Mouse (Mus musculus) forelimb bud, embryonic 11.5 days (tissue): ENCODE results near the gene Tmem191c.
A peak's percentile ranks its signal among the peaks of the same experiment; 100 is the strongest.
"Not testable (repeated sequence)": the region's sequence is repeated elsewhere in the genome, so short reads cannot be mapped to it uniquely, and the experiment has no call there.

Experiments
- DNase-seq: peaks from one replicate; pipeline ENCODE4 v3.0.0-alpha.2; 2012; ENCODE audit warnings: low read depth, low spot score

The Tmem191c gene

DNA sequence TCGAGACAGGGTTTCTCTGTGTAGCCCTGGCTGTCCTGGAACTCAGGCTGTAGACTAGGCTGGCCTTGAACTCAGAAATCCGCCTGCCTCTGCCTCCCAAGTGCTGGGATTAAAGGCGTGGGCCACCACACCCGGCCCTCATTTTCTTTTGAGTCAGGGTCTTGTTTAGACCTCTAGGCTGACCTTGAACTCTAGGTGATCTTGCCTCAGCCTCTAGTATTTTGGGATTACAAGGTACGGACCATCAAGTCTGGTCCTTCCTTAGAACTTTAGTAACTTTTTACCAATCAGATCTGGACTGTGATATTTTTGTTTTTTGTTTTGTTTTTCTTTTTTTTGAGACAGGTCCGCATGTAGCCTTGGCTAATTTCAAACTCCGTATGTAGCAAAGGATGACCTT is at the start of gene Tmem191c:
Gene Tmem191c (plus strand): TSS at position 357 of the 400 bp plus-strand sequence.
- no peak for DNase-seq

DNA sequence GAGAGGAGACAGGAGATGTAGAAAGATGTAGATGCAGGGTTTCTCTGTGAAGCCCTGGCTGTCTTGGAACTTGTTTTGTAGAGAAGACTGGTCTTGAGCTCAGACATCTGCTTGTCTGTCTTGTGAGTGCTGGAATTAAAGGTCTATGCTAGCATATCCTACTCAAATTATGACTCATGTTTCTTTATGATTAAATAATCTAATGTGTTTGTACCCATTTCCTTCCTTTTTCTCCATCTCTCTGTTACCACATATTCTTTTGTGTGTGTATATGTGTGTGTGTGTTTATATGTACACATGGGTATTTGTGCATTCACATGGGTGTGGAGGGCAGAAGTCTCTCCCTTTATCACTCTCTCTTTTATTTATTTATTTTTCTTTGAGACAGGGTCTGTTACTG is 49.4 kb upstream of the Tmem191c start:
- no peak for DNase-seq

DNA sequence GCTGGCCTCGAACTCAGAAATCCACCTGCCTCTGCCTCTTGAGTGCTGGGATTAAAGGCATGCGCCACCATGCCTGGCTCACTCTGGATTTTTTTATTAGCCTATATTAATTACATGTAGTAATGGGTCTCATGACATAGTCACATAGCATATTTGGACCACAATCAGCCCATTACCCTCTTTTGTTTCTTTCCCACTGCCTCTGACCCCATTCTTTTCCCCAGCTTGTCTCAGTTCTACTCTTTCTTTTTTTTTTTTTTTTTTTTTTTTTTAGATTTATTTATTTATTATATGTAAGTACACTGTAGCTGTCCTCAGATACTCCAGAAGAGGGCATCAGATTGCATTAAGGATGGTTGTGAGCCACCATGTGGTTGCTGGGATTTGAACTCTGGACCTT is 44.4 kb upstream of the Tmem191c start:
- not testable (repeated sequence) for DNase-seq

DNA sequence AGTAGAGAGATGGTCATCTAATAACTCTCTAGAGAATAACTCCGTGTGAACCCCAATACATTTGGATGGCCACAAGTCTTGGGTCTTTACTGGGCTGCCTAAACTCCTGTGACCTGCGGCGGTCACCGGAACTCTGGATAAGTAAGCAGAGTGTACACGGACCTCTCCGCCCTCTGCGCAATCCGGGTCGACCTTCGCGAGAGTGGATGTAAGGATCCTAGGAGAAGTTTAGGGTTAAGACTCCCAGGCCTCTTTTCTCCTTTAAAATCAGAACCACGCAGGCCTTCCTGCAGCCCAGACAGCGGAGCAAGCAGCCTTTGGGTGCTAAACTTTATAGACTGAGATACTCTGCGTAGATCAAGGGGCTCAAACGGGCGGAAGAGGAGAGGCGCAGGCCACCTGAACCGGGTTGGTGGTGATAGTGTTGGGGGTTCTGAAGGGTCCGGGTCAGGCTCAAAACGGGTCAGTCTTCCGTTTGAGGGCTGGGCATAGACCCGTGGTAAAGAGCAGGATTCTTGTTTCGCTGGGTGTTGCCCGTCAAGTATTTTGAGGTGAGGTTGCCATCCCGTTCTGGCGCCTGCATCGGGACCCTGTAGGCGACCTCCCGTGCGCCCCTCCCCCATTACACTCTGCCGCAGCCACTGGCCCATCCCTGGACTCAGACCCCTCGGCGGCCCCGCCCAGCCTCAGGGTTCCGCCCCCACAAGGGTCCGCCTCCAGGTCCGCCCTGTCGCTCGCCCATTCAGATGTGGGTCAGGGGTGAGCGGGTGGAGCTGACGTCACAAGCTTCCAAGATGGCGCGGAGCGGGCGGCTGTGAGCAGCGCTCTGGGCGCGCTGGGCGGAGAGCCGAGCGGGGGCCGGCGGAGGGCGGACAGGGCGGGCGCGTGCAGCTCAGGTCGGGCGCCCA is 42.8 kb upstream of the Tmem191c start, which contains the start of gene Hic2:
Gene Hic2 (plus strand): TSS at position 779 of the 908 bp plus-strand sequence.
- peak; percentile 96 for DNase-seq

DNA sequence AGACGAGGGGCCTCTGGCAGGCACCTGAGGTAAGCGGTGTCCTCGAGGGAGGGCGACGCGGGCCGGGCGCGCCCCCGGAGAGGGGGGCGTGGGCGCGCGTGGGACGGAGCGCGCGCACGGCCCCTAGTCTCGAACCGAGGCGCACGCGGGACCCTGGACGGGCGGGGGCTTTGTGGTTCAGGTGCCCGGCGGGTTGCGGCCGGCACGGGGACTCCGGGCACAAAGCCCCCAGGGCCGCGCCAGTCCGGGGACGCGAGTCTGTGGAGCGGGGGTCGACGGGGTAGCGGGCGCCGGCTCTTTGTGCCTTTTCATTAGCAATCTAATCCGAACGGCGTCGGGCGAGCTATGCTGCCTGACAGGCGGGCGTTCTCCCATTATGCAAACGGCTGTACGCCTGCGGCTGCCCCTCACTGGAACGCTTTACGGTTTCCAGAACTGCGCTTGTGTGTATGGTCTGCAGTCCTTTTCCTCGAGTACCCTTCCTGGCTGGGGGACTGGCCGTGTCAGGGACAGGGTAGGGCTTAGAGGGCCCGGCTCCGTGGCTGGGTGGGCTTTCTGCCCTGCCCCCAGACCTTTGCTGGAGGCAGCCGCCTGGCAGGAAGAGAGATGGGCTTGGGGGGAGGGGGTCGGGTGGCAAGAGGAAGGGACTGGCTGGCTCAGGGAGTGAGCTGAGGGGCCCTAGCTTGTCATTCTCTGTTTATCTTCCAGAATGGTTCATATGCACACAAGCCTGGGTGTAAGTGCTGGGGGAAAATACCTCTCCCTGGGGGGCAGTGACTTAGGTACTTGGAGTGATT is 42.0 kb upstream of the Tmem191c start:
- peak; percentile 59 for DNase-seq

DNA sequence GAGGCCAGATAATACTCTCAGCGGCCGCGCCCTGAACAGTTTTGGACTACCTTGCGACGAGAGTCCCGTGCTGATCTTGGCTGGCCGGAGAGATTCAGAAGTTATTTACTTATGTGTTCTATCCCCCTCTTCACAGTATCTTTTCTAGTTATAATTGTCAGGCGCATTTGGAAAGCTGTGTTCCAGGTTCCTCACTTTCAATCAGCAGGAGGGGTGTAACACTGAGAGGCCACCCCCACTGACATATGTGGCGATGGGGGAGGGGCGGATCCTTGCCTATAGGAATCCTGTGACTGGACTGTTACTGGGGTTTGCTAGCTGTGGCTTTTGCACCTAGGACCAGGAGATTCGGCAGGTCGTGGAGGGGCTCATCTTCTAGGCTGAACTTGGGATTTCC is 41.4 kb upstream of the Tmem191c start:
- DNase-seq = peak; percentile 46

DNA sequence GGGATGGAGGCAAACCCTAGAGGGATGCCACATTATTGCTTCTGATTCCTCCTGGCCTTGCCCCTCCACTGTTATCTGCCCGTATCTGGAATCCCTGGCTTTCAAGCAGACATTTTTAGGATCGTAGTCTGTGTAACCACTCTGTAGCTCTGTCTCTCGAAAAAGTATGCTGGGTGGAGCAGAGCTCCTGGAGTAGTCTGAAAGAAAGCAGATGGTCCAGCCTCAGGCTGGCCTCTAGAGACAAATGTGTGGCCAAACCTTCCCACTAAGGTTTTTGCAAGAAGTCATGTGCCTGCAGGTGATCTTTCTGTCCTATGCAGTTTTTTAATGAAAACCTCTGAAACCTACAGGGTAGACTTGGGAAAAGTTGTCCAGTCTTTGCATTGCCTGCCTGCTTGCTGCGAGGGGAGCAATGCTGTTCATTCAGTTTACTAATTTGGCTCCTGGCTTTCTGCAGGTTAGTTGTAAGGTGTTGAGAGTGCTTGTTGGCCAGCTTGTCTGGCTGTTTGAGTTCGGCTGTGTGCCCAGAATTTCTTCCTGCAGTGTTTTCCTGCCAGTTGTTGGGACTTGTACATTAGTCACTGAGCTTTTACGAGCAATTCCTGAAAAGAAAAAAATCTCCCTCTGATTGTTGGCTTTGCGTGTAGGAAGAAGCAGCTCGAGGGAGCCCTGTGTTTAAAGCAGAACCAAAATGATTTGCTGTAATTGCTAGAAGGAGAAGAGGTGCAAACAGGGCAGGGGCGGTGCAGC is 40.8 kb upstream of the Tmem191c start:
- no peak for DNase-seq

DNA sequence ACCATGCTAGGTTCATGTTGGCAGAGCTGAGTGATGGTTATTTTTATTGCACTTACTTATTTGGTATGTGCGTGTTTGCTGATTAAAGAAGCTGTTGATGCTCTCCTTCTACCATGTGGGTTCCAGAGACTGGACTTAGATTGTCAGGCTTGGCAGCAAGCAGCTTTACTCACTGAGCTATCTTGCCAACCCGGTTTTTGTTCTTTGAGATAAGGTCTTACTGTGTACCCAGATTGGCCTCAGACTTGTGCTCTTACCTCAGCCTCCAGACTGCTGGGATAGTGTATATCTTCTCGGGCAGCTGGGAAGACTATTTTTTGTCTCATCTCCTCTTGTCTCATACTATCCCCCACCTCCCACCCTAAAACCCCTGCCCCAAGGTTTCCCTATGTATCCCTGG is 38.2 kb upstream of the Tmem191c start:
- no peak for DNase-seq

DNA sequence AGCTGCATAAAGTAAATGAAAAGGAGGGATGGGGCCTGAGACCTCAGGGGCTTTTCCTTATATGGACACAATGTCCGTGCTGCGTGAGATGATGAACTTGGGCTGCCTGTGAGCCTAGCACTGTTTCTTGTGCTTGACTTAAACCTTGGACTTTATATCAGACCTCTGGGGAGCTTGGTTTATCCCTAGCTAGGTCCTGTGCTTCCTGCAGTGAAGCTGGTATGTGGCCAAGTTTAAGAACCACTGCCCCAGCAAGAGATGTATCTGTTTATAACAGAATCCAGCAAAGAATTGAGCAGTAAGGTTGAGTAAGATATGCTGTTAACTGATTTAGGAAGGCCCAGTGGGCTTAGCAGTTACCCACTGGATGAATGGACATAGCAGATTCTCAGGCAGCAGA is 36.5 kb upstream of the Tmem191c start:
- no peak for DNase-seq

DNA sequence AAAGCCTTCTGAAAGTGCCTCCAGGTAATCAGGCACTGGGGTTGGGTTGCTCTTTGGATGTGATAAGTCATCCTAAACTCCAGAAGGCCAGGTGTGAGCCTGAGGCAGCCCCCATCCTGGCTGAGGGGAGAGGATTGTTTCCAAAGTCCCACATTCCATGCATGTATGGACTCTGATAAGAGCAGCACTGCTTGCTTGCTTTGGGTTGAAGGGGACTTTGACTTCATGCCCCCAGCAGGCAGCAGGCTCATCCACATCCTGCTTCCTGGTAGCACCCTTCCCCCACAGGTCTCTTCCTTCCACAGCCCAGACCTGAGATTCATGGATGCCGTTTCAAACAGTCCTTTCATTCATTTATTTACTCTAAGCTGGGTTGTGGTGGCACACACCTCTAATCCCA is 32.1 kb upstream of the Tmem191c start:
- no peak for DNase-seq

DNA sequence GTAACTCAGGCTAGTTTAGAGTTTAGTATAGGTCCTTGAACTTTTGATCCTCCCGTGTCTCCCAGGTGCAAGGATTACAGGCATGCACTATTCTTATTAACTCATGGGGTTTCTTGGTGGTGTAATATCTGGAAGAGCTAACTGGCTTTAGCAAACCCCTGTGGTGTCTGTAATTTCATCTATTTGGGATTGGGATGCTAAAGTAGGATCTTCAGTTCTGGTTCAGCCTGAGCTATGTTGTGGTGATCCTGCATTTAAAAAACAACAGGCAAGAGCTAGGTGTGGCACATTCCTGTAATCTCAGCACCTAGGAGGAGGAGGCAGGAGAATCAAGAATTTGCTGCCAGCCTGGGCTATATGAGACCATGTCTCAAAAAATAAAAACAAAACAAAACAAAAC is 30.9 kb upstream of the Tmem191c start:
- no peak for DNase-seq

DNA sequence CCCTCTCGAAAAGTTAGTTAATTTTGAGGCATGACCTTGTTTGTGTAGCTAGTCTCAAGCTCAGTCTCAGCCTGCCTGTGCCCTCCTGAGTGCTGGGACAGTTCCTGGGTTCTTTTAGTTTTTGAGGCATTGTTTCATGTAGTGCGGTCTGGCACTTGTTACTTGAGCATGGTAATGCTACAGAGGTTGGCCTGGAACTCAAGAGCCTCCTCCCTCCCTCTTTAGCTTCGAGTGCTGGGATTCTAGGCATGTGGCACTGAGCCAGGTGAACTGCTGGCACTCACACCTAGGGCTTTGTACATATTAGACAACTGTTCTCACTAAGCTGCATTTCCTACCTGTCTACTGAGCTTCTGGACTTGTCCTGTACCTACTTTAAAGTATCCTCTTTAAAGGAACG is 28.1 kb upstream of the Tmem191c start:
- DNase-seq = no peak

DNA sequence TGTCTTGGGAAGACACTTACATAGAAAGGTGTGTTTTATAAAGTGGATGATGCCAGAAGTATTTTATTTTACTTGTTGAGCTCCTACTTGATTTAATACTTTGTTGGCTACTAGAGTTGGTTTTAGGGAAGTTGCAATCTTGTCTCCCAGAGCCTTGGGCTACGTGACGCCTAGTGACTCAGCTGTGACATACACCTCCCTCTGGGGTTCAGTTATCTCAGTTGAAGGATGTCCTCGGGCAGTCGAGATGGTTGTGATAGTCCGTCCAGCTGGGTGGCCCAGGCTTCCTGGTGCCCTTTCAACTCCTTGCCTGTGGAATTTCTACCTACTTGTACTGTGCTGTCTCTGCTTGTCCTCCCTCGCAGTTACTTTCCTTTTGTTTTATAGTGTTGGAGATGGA is 26.7 kb upstream of the Tmem191c start:
- DNase-seq = no peak

DNA sequence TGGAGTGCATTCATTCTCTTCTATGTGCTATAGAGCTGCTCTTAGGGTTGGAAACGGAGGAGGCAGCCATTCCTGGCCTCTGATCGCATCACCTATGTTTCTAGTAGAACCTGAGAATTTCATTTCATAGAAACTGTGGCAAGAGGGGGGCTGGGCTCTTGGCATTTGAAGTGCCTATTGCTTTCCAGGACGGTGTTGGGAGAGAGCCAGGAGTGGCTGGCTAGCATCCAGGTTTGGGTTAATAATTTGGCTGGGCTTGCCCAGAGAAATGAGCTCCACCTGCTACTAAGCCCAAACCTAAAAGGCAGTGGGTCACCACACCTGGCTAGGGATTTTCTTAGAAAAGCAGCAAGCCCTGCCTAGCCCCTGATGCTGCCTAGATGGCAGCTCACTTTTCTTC is 24.3 kb upstream of the Tmem191c start:
- no peak for DNase-seq

DNA sequence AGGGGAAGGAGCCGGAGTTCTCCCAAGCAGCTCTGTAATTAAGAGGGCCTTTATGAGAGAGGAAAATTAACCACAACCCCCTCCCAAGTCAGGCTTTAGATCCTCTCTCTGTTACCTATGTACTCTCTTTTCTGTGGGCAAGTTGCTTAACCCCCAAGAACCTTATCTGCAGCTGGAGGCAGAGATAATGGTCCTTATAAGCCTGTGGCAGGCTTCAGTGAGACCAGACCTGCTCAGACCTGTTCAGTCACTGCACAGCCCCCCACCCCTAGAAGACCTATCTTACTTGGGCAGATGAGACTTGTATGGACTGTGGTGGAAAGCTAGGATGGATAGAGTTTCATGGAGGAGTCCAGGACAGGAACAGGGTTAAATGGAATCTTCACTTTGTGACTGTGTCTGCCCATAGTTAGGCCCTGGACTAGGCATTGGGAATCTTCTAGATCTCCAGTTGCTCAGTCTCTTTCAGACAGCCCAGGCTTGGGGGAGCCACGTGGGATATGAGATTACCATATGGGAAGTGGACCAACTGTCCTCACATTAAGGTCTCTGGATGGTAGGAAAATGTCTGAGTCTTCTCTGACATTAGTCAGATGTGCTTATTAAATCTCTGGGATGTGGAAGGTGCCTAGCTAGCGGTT is 23.7 kb upstream of the Tmem191c start:
- no peak for DNase-seq

DNA sequence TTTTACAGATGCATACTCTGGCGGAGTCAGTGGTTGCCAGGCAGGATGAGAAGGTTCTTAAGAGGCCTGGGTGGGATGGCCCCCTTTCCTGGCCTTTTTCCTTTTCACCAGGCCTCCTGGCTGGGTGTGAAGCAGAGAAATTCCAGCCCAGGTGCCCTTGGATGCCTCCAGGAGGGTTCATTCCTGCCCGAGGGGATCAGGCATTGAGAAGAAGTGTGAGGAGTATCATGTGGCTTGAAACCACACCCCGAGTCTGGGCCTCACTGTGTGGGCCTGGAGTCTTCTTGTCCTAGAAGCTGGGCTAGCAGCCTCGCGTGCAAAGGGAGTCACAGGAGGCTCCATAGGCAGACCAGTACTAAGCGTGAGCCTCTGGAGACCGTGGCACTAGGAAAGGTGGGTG is 23.0 kb upstream of the Tmem191c start:
- no peak for DNase-seq

DNA sequence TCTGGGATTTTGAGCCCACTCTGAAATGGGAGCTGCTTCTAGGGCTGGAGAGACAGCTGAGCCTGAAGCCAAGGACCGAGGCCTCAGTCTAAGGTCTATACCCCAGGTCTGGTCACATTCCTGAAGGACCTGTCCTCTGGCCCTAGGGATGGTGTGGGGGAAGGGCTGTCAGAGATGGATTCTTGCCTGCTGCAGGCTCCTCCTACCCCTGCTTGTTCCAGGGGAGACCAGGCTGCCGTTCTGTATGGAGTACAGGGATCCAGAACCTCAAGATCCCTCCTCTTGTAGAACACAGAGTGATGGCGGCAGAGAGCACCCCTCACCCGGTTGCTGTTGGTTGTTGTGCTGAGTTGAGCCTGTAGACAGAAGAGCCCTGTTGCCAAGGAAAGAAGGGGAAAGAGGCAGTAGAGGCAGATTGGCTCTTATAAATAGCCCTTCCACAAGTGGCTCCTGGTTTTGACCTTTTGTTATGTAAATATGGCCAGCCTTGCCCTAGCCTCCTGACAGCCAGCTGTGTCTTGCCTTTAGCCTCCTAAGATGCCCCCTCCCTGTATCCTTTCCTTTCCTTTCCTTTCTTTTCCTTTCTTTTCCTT is 21.8 kb upstream of the Tmem191c start:
- no peak for DNase-seq

DNA sequence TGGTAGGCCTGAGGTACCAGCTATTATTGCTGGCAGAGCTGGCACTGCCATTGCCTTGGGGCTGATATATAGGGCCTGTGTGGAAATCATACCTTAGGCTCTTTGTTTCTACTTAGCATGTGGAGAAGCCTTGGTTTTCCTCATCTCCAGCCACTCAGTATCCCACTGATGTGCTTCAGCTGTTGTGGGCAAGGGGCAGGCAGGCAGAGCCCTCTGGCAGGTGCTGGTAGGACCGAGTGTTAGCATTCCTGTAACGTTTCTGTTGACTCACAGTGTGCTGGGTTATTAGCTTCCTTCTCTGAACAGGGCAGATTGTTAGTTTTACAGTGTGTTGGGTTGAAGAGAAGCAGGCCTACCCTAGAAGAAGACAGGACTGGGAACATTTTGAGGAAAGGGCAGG is 20.6 kb upstream of the Tmem191c start:
- DNase-seq = no peak

DNA sequence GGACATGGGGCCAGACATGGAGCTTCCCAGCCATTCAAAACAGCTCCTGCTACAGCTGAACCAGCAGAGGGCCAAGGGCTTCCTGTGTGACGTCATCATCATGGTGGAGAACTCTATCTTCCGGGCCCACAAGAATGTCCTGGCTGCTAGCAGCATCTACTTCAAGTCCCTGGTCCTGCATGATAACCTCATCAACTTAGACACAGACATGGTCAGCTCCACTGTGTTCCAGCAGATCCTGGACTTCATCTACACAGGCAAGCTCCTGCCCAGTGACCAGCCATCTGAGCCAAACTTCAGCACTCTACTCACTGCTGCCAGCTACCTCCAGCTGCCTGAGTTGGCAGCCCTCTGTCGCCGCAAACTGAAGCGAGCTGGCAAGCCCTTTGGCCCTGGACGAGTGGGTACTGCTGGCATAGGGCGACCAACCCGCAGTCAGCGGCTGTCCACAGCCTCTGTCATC is 18.5 kb upstream of the Tmem191c start:
- no peak for DNase-seq

DNA sequence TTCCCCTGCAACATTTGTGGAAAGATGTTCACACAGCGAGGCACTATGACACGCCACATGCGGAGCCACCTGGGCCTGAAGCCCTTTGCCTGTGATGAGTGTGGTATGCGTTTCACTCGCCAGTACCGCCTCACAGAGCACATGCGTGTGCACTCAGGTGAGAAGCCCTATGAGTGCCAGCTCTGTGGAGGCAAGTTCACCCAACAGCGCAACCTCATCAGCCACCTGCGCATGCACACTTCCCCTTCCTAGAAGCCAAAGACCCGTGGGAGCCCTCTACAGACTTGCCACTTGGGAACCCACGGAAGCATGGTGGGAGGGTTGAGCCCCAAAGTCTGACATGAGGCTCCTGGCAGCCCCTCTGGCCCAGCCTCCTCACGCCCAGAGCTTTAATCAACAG is 17.0 kb upstream of the Tmem191c start:
- no peak for DNase-seq

DNA sequence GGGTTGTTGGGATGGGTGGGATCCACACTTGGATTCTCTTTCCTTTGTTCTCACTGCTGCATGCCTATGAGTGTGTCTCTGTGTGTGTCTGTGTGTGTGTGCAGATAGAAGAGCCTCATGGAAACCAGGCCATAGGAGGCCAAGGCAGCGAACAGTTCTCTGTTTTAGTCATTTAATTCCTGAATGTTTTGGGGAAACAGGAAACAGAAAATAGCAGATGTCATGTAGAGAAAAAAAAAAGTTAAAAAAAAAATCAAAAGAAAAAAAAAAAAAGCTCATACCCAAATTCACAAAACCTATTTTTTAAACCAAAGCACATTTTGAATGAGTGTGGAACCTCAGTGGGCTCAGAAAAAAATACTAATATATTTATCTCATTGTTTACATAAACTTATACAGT is 14.5 kb upstream of the Tmem191c start:
- no peak for DNase-seq
